Mouse (Mus musculus) retina, adult 2 months (tissue): ENCODE measurements around the gene Dennd5b.
"Not testable (repeated sequence)": the region's sequence is repeated elsewhere in the genome, so short reads cannot be mapped to it uniquely, and the experiment has no call there.

ENCODE experiments used
- DNase-seq: peaks from one replicate; pipeline ENCODE4 v3.0.0-alpha.2; 2012; ENCODE audit warnings: low read depth, low spot score

The Dennd5b gene

GRCm38 (mm10) chr6:149101076-149101942 lies at the start of gene Dennd5b:
TSS of gene Dennd5b (minus strand) at chr6:149101680.
- peak; percentile 49 for DNase-seq

DNA sequence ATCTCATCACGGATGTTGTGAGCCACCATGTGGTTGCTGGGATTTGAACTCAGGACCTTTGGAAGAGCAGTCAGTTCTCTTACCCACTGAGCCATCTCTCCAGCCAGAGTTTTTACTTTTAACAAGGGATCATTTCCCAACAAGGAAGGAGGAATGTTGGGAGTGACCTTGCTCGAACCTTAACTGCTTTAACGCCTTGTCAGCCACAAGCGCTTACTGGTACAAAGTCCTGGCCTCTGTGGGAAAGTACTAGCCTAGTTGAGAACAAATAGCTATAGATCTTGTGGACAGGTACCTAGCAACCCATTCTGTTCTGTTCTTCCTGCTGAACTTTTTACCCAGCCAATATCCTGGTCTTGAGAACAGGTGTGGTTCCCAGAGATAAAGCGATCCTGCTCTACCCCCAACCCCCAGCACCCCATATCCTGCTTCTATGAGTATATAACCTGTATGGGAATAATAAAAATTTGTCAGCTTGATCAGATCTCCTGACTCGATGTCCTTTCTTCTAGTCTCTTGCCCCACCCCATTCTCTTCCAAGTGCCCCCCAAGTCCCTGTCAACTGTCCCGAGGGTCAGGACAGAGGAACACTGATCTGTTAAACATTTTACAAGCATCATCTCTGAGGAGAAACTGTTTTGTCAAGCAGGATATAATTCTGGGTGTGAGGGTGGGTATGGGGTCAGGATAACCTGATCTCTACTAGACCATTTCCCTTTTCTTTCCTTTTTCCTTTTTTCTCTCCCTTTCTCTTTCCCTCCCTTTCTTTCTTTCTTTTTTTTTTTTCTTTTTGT lies 47.2 kb upstream of the Dennd5b start:
- no peak for DNase-seq

DNA sequence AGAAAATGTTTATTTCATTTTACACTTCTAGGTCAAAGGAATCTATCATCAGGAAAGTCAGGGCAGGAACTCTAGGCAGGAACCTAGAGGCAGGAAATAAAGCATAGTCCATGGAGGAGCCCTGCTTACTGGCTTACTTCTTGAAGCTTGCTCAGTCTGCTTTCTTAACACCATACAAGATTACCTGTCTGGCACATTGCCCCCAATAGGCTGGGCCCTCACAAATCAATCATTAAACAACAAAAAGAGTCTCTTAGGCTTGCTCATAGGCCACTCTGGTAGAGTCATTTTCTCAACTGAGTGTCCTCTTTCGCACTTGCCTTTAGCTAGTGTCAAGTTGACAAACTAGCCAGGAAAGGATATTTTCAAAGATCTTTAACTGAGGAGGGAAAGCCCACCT lies 43.7 kb upstream of the Dennd5b start:
- no peak for DNase-seq

DNA sequence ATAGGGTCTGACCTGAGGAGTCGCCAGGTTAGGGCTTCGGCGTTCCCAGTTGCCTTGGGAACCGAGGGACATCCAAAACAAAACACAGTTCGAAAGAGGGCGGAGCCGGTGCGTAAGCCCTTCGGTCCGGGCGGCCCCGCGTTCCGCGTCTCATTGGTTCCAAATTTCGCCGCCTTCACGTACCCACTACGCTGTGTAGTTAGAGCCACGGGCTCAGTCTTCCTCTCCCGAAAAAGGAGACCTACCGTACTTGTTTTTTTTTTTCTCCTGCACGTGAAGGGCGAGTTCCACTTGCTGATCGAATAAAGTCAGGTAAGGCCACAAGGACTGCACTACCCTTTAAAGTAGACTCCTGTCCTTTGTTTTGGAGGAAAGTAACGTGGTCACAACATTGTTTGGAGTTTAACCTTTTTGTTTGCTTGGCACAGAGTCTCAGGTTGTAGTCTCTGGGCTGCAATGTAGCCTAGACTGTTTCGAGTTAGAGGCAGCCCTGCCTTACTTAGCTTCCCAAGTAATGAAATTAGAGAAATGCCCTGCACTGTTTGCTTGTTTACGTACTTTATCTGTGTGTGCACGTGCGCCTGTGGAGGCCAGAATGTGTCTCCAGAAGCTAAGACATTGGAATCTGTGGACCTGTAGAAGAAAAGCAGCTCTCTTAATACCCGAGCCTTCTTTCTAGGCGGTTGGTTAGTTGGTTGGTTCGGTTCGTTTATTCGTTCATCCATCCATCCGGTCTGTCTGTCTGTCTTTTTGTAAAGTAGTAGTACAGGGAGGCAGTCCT lies 40.1 kb upstream of the Dennd5b start:
- peak; percentile 38 for DNase-seq

- DNase-seq = no peak
Observed at GRCm38 (mm10) chr6:149139471-149139870, 38.0 kb upstream of the Dennd5b start, which contains the start of gene Etfbkmt. TSS of gene Etfbkmt (plus strand) at chr6:149139849.

DNA sequence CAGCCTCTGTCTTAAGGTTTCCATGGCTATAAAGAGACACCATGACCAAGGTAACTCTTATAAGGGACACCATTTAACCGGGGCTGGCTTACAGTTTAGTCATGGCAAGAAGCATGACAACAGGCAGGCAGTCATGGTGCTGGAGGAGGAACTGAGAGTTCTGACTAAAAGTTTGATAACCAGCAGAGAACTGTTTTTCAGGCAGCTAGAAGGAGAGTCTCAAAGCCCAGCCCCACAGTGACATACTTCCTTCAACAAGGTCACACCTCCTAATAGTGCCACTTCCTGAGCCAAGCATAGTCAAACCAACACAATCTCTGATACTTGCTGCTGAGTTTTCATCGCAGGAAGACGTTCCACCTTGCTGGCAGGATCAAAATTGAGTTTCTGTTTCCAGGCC lies 37.5 kb upstream of the Dennd5b start:
- no peak for DNase-seq

- no peak for DNase-seq
Observed at GRCm38 (mm10) chr6:149137936-149138335, 36.5 kb upstream of the Dennd5b start.

- no peak for DNase-seq
Observed at GRCm38 (mm10) chr6:149135631-149136030, 34.2 kb upstream of the Dennd5b start.

- DNase-seq = no peak
Observed at GRCm38 (mm10) chr6:149134391-149135150, 33.1 kb upstream of the Dennd5b start.

GRCm38 (mm10) chr6:149132311-149133077 lies 31.0 kb upstream of the Dennd5b start:
- peak; percentile 23 for DNase-seq

DNA sequence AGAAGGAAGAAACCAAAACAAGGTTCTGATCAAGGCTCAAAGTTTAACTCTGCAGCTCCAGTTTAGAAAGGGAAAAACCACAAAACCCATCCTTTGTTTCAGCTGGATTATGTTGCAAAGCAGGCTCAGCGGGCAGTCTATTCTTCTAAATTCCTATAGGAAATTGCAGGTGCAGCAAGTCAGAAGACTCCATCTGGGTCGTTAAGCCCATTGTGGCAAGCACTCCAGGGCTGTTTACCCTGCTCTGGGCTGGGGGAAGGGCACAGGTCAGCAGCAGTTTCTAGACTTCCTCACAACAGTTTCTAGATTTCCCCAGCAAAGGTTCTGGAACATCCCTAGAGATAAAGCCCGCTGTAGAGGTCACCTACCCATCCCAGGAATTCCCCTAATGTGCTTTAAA lies 29.6 kb upstream of the Dennd5b start:
- no peak for DNase-seq

DNA sequence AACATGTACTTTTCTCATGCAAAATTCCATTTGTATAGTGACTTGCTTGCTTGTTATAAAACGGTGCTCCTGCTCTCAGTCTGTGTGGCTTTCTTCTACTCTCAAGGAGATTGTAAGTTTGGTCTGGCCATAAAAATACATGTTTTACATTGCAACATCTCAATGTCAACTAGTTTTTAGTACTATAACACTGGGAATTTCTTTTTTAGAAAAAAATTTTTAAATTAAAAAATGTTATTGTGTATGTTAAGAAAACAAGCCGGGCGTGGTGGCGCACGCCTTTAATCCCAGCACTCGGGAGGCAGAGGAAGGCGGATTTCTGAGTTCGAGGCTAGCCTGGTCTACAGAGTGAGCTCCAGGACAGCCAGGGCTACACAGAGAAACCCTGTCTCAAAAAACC lies 28.4 kb upstream of the Dennd5b start, which contains the start of gene Gm10203:
Gene Gm10203, plus strand, starts transcription at position 301 of the 400 bp plus-strand sequence.
- not testable (repeated sequence) for DNase-seq

- no peak for DNase-seq
Observed at GRCm38 (mm10) chr6:149126675-149127074, 25.2 kb upstream of the Dennd5b start.

- no peak for DNase-seq
Observed at GRCm38 (mm10) chr6:149123042-149123441, 21.6 kb upstream of the Dennd5b start.

DNA sequence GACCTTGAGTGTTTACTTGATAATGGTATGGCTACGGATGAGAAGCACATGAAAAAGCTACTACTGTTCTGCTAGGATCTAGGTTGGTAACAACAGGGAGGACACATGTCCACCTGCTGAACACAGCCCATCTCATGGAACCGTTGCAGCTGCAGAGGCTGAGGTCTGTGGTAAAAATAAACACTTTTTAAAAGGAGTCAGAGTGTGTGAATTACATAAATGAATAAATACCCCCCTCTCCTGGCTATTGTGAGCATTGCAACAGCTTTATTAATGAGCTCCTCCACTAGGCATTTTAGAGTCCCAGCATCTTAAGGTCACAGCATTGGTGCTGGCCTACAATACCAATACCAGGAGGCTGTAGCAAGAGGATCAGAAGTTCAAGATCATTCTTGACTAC lies 18.4 kb upstream of the Dennd5b start:
- DNase-seq = no peak

DNA sequence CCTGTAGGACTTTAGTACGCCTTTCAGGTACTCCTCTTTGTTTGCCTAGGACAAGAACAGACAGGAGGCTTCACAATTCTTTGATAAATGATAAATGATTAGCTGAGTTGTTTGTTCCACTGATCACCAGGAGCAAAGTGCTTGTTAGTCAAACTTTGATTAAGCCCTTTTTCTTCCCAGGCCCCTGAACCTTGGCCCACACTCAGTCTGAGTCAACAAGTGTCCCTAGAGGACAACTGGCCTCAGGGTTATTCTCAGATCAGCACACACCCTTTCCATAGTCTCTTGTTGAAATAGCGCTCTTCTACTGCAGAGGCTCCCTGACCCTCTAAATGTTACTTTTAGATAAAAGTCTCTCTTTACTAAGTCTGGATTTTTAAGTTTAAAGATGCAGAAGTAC lies 17.5 kb upstream of the Dennd5b start:
- no peak for DNase-seq

DNA sequence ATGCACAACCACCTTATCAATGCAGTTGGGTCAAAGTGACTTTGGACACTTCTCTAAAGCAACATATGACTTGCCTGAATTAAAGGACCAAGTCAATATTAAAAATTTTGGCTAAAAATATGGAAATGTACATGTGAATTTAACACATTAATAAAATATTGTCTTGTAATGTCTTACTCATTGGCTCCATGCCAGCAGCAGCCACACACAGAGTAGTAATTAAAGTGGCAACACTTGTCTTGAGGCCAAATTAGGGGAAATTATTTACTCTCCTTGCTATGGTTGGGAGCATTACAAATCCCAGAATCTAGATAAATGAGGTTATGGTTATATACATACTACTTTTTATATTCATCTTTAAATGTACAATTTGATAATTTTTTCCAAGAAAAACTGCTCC lies 15.5 kb upstream of the Dennd5b start:
- DNase-seq = no peak

- no peak for DNase-seq
Observed at GRCm38 (mm10) chr6:149108909-149109308, 7.4 kb upstream of the Dennd5b start.

- no peak for DNase-seq
Observed at GRCm38 (mm10) chr6:149107615-149108014, 6.1 kb upstream of the Dennd5b start.

DNA sequence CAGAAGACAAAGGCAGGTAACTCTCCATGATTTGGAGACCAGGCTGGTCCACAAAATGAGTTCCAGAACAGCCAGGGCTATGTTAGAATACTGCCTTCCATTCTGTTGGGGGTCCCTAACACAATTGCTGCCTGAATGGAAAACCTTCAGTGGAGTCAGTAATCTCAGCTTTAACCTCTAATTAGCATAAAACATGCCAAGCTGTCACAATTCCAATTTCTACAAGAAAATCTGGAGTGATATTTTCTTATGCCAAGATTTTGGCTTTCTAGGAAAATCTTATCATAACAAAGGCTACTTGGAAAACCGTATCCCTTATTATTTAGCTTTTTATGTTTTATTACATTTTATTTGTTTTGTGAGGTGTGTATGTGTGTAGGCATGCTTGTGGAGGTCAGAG lies 2.0 kb upstream of the Dennd5b start:
- no peak for DNase-seq
